Mouse (Mus musculus) urinary bladder, adult 2 months (tissue): ENCODE measurements around the gene Haspin. TPM values are rescaled to one million over a fixed set of nuclear protein-coding genes. Genes with fewer than 3 reads are reported as not detected.

Experiments
- DNase-seq: peaks from one replicate; pipeline ENCODE4 v3.0.0; 2022; ENCODE audit warnings: low spot score
- polyA plus RNA-seq: library from polyadenylated mRNA; depleted of rRNA; stranded (reverse); fragments of >200 nt; gene quantifications from 2 replicates; pipeline ENCODE4 v1.2.3, GENCODE M21; 2012; rRNA removed

Haspin gene
- 0.41 and 0.58 TPM in 2 replicates for polyA plus RNA-seq

- DNase-seq = peak; percentile 82
These were observed at the start of gene Haspin for GRCm38 (mm10) chr11:73137591-73138501. Haspin (minus strand) TSS chr11:73138294.

GRCm38 (mm10) chr11:73187231-73187630 lies 49.1 kb upstream of the Haspin start:
- no peak for DNase-seq

GRCm38 (mm10) chr11:73185872-73186615 lies 48.0 kb upstream of the Haspin start:
- DNase-seq = no peak

GRCm38 (mm10) chr11:73177895-73178294 lies 39.8 kb upstream of the Haspin start:
- DNase-seq = no peak

- peak; percentile 71 for DNase-seq
These were observed 39.4 kb upstream of the Haspin start for GRCm38 (mm10) chr11:73177509-73177875.

GRCm38 (mm10) chr11:73176608-73177508 lies 38.8 kb upstream of the Haspin start, which contains the start of the genes Emc6 and Tax1bp3:
Emc6 (minus strand) TSS chr11:73177037.
Tax1bp3 (plus strand) TSS chr11:73177083.
- peak; percentile 91 for DNase-seq

- no peak for DNase-seq
These were observed 38.1 kb upstream of the Haspin start for GRCm38 (mm10) chr11:73176186-73176585.

GRCm38 (mm10) chr11:73175612-73176011 lies 37.5 kb upstream of the Haspin start:
- DNase-seq = no peak

GRCm38 (mm10) chr11:73172186-73172585 lies 34.1 kb upstream of the Haspin start:
- DNase-seq = no peak

- DNase-seq = no peak
These were observed 31.1 kb upstream of the Haspin start for GRCm38 (mm10) chr11:73169231-73169630.

GRCm38 (mm10) chr11:73168576-73168975 lies 30.5 kb upstream of the Haspin start:
- DNase-seq = no peak

- no peak for DNase-seq
These were observed 30.0 kb upstream of the Haspin start for GRCm38 (mm10) chr11:73168071-73168470.

- no peak for DNase-seq
These were observed 24.2 kb upstream of the Haspin start for GRCm38 (mm10) chr11:73162284-73162683.

- DNase-seq = no peak
These were observed 23.5 kb upstream of the Haspin start for GRCm38 (mm10) chr11:73161616-73162015.

- DNase-seq = no peak
These were observed 22.7 kb upstream of the Haspin start for GRCm38 (mm10) chr11:73160811-73161200.

GRCm38 (mm10) chr11:73159957-73160810 lies 22.1 kb upstream of the Haspin start, which contains the start of gene P2rx5:
P2rx5 (plus strand) TSS chr11:73160421.
- peak; percentile 40 for DNase-seq

GRCm38 (mm10) chr11:73155071-73155470 lies 17.0 kb upstream of the Haspin start:
- DNase-seq = no peak

GRCm38 (mm10) chr11:73148209-73148608 lies 10.1 kb upstream of the Haspin start:
- no peak for DNase-seq

- no peak for DNase-seq
These were observed 8.9 kb upstream of the Haspin start for GRCm38 (mm10) chr11:73146975-73147365.
